Mouse (Mus musculus): ENCODE measurements around the gene Vsnl1. TPM values are rescaled to one million over a fixed set of nuclear protein-coding genes. Genes with fewer than 3 reads are reported as not detected.

Gene Vsnl1
- polyA plus RNA-seq, 1 experiment from 2014 or later = 0.15 TPM

Small RNA genes lying within 50 kb of the gene (microRNA-seq; reads per million reads assigned to microRNA genes)
- gene Mir7675 = not detected

Other genes starting within 250 kb of the Vsnl1 start
- not detected in 2 replicates for gene Msgn1, start 227.6 kb downstream of the Vsnl1 start, polyA plus RNA-seq (2015; fragmentation: Nextera tagmentation; extraction: Ambion mirVana)
- gene Gen1, start 170.8 kb downstream of the Vsnl1 start, polyA plus RNA-seq (2015; fragmentation: Nextera tagmentation; extraction: Ambion mirVana) = 9.2 and 12.2 TPM in 2 replicates
- 93.3 and 107 TPM in 2 replicates for gene Smc6, start 170.7 kb downstream of the Vsnl1 start, polyA plus RNA-seq (2015; fragmentation: Nextera tagmentation; extraction: Ambion mirVana)
- gene Rad51ap2, start 19.5 kb upstream of the Vsnl1 start, polyA plus RNA-seq (2015; fragmentation: Nextera tagmentation; extraction: Ambion mirVana) = not detected in 2 replicates